Mouse (Mus musculus) lung, embryonic 14.5 days (tissue): ENCODE measurements at regions not wholly inside any gene's neighbourhood (a gene's known extent, or its start where the extent isn't known, plus 50 kb on each side); places are given as distances from the start of the nearest gene placed in this dataset.

Experiments used
- ATAC-seq: fragments of 200-750 bp; cut with Nextera tagmentation; 2 replicates; pipeline ENCODE4 v1.8.0; 2017; ENCODE audit warnings: mild to moderate bottlenecking, moderate TSS enrichment, moderate library complexity; ENCODE audit not compliant: insufficient read depth
- DNase-seq: peaks from one replicate; pipeline ENCODE4 v3.0.0-alpha.2; 2015
- H3K27ac ChIP-seq: fragments of 300-500 bp; sonication (generic); 2 replicates; pipeline ENCODE4 v1.5.1; 2014; ENCODE audit warnings: low read depth, mild to moderate bottlenecking, moderate library complexity
- H3K27me3 ChIP-seq: fragments of 300-500 bp; sonication (generic); 2 replicates; pipeline ENCODE4 v1.6.1; 2014; ENCODE audit warnings: low read length, control low read depth; ENCODE audit not compliant: insufficient read depth
- H3K36me3 ChIP-seq: fragments of 300-500 bp; sonication (generic); 2 replicates; pipeline ENCODE4 v1.6.1; 2014; ENCODE audit warnings: control low read depth; ENCODE audit not compliant: insufficient read depth
- H3K4me1 ChIP-seq: fragments of 300-500 bp; sonication (generic); 2 replicates; pipeline ENCODE4 v1.6.1; 2014; ENCODE audit warnings: antibody characterized with exemption, control low read depth; ENCODE audit not compliant: insufficient read depth
- H3K4me2 ChIP-seq: fragments of 300-500 bp; sonication (generic); 2 replicates; pipeline ENCODE4 v1.6.1; 2014; ENCODE audit warnings: mild to moderate bottlenecking
- H3K4me3 ChIP-seq: fragments of 300-500 bp; sonication (generic); 2 replicates; pipeline ENCODE4 v1.5.1; 2014; ENCODE audit warnings: low read depth, low read length
- H3K9ac ChIP-seq: fragments of 300-500 bp; sonication (generic); 2 replicates; pipeline ENCODE4 v1.6.1; 2014
- H3K9me3 ChIP-seq: fragments of 300-500 bp; sonication (generic); 2 replicates; pipeline ENCODE4 v1.6.1; 2016; ENCODE audit warnings: low read depth, low read length, control low read depth
- CTCF ChIP-seq: IDR thresholded peaks from 2 replicates; pipeline ENCODE4 v1.5.1; 2016; ENCODE audit warnings: antibody characterized with exemption, low read depth
- WGBS: fragments of 180-500 bp; shearing (Covaris S2); extraction: QIAGEN DNeasy Blood & Tissue Kit; methylation state at CpG from one replicate; pipeline ENCODE4 v1.1.7; 2014; 5-methylcytosine and 5-hydroxymethylcytosine counted together

- DNase-seq (no peak), ATAC-seq (no peak)
- no peak for TF ChIP-seq CTCF
- no peaks in the 10 kb centered on the region for H3K9me3 ChIP-seq
- no peak overlapping the region for H3K27ac ChIP-seq
- 69% methylated on average over 13 of the region's 13 CpGs for WGBS
- no peak overlapping the region for H3K4me2 ChIP-seq
- no peaks in the 10 kb centered on the region for H3K36me3 ChIP-seq
- no peak overlapping the region for H3K4me3 ChIP-seq
- H3K27me3 ChIP-seq = no peaks in the 10 kb centered on the region
- H3K4me1 ChIP-seq = no peaks in the 10 kb centered on the region
- H3K9ac ChIP-seq = no peak overlapping the region
Measured at GRCm38 (mm10) chr7:35938123-35938869, 135.5 kb upstream of the Zfp507 start.

GRCm38 (mm10) chr7:35926749-35927148, 123.9 kb upstream of the Zfp507 start:
- H3K27ac ChIP-seq = no peak overlapping the region
- TF ChIP-seq CTCF = peak; percentile 25; the same call in 1 of the 2 replicates

GRCm38 (mm10) chr7:35922582-35922981, 119.8 kb upstream of the Zfp507 start:
- H3K36me3 ChIP-seq = no peaks in the 10 kb centered on the region
- H3K27me3 ChIP-seq = no peaks in the 10 kb centered on the region
- no peak overlapping the region for H3K9ac ChIP-seq
- WGBS = 11% methylated on average over 9 of the region's 9 CpGs
- peaks cover 2% of the 10 kb centered on the region; the same call in 1 of the 2 replicates for H3K4me1 ChIP-seq
- DNase-seq (no peak), ATAC-seq (no peak)
- no peaks in the 10 kb centered on the region; the same call in 1 of the 2 replicates for H3K9me3 ChIP-seq
- TF ChIP-seq CTCF = no peak
- peak overlapping the region; percentile 53 for H3K4me2 ChIP-seq
- no peak overlapping the region for H3K4me3 ChIP-seq
- no peak overlapping the region for H3K27ac ChIP-seq

More at GRCm38 (mm10) chr7:35926749-35927148, 123.9 kb upstream of the Zfp507 start:
- H3K9ac ChIP-seq = no peak overlapping the region
- no peaks in the 10 kb centered on the region for H3K36me3 ChIP-seq
- no peak overlapping the region for H3K4me2 ChIP-seq
- ATAC-seq (no peak), DNase-seq (no peak)
- no peaks in the 10 kb centered on the region for H3K27me3 ChIP-seq
- no peaks in the 10 kb centered on the region; the same call in 1 of the 2 replicates for H3K9me3 ChIP-seq
- H3K4me3 ChIP-seq = no peak overlapping the region
- no peaks in the 10 kb centered on the region for H3K4me1 ChIP-seq
- 83% methylated on average over 4 of the region's 4 CpGs for WGBS

- no peak overlapping the region for H3K9ac ChIP-seq
- H3K4me2 ChIP-seq = no peak overlapping the region
- peak; percentile 17; the same call in 1 of the 2 replicates for ATAC-seq
- H3K27me3 ChIP-seq = no peaks in the 10 kb centered on the region
- H3K27ac ChIP-seq = no peak overlapping the region
- H3K9me3 ChIP-seq = no peaks in the 10 kb centered on the region
- no peak for TF ChIP-seq CTCF
- no peaks in the 10 kb centered on the region for H3K36me3 ChIP-seq
- no peak overlapping the region for H3K4me3 ChIP-seq
- H3K4me1 ChIP-seq = peaks cover 2% of the 10 kb centered on the region; the same call in 1 of the 2 replicates
- DNase-seq = peak; percentile 19
- WGBS = 46% methylated on average over 9 of the region's 9 CpGs
Measured at GRCm38 (mm10) chr7:35920884-35921283, 118.1 kb upstream of the Zfp507 start.

- WGBS = 61% methylated on average over 11 of the region's 11 CpGs
- H3K27ac ChIP-seq = no peak overlapping the region
- peak; percentile 62 for DNase-seq
- H3K4me2 ChIP-seq = no peak overlapping the region
- no peaks in the 10 kb centered on the region for H3K9me3 ChIP-seq
- peaks cover 2% of the 10 kb centered on the region; the same call in 1 of the 2 replicates for H3K4me1 ChIP-seq
- no peaks in the 10 kb centered on the region for H3K36me3 ChIP-seq
- no peak overlapping the region for H3K9ac ChIP-seq
- H3K27me3 ChIP-seq = no peaks in the 10 kb centered on the region
- TF ChIP-seq CTCF = no peak
- ATAC-seq = peak; percentile 35; the same call in 1 of the 2 replicates
- no peak overlapping the region for H3K4me3 ChIP-seq
Measured at GRCm38 (mm10) chr7:35920194-35920609, 117.4 kb upstream of the Zfp507 start.

- Histone ChIP-seq H3K27ac (peak overlapping the region; percentile 1; the same call in 1 of the 2 replicates), H3K27me3 (no peaks in the 10 kb centered on the region), H3K4me1 (0 out of 2 replicates have a peak, but pooled peaks cover 4% of the 10 kb centered on the region), H3K4me2 (0 out of 2 replicates have a peak overlapping the region, but pooled peaks have one; percentile 19), H3K36me3 (no peaks in the 10 kb centered on the region), H3K9me3 (no peaks in the 10 kb centered on the region), H3K9ac (no peak overlapping the region), H3K4me3 (no peak overlapping the region)
- TF ChIP-seq CTCF = no peak
- peak; percentile 83 for DNase-seq
- ATAC-seq = peak; percentile 60; the same call in 1 of the 2 replicates
- WGBS = 46% methylated on average over 8 of the region's 8 CpGs
Measured at GRCm38 (mm10) chr7:35910109-35910706, 107.4 kb upstream of the Zfp507 start.

- TF ChIP-seq CTCF = peak; percentile 97
Measured at GRCm38 (mm10) chr7:35901942-35902381, 99.2 kb upstream of the Zfp507 start.

More at GRCm38 (mm10) chr7:35901942-35902381, 99.2 kb upstream of the Zfp507 start:
- DNase-seq (peak; percentile 88), ATAC-seq (peak; percentile 86)
- Histone ChIP-seq H3K4me3 (no peak overlapping the region), H3K36me3 (no peaks in the 10 kb centered on the region), H3K4me1 (0 out of 2 replicates have a peak, but pooled peaks cover 5% of the 10 kb centered on the region), H3K9ac (no peak overlapping the region), H3K4me2 (peak overlapping the region; percentile 51), H3K27me3 (no peaks in the 10 kb centered on the region), H3K9me3 (no peaks in the 10 kb centered on the region; the same call in 1 of the 2 replicates), H3K27ac (no peak overlapping the region)
- WGBS = 5% methylated on average over 17 of the region's 17 CpGs
